Mouse (Mus musculus) midbrain, embryonic 13.5 days (tissue): ENCODE data around the gene Pgp. TPM values are rescaled to one million over a fixed set of nuclear protein-coding genes. Genes with fewer than 3 reads are reported as not detected.

Source experiments
- ATAC-seq: fragments of 200-750 bp; cut with Nextera tagmentation; 2 replicates; pipeline ENCODE4 v1.8.0; 2017; ENCODE audit warnings: mild to moderate bottlenecking, moderate TSS enrichment, moderate library complexity
- H3K27ac ChIP-seq: fragments of 300-500 bp; sonication (generic); 2 replicates; pipeline ENCODE4 v1.5.1; 2015; ENCODE audit warnings: inconsistent platforms, mild to moderate bottlenecking, moderate library complexity
- H3K27me3 ChIP-seq: fragments of 300-500 bp; sonication (generic); 2 replicates; pipeline ENCODE4 v1.6.1; 2015; ENCODE audit warnings: mild to moderate bottlenecking, inconsistent platforms
- H3K36me3 ChIP-seq: fragments of 300-500 bp; sonication (generic); 2 replicates; pipeline ENCODE4 v1.6.1; 2015; ENCODE audit warnings: mild to moderate bottlenecking, inconsistent platforms
- H3K4me1 ChIP-seq: fragments of 300-500 bp; sonication (generic); replicated peaks from 2 replicates; pipeline ENCODE4 v1.6.1; 2015; ENCODE audit warnings: inconsistent platforms
- H3K4me2 ChIP-seq: fragments of 300-500 bp; sonication (generic); replicated peaks from 2 replicates; pipeline ENCODE4 v1.6.1; 2015; ENCODE audit warnings: moderate library complexity, mild to moderate bottlenecking, inconsistent platforms
- H3K4me3 ChIP-seq: fragments of 300-500 bp; sonication (generic); replicated peaks from 2 replicates; pipeline ENCODE4 v1.5.1; 2015; ENCODE audit warnings: mild to moderate bottlenecking, inconsistent platforms
- H3K9ac ChIP-seq: fragments of 300-500 bp; sonication (generic); replicated peaks from 2 replicates; pipeline ENCODE4 v1.6.1; 2015; ENCODE audit warnings: mild to moderate bottlenecking, inconsistent platforms
- H3K9me3 ChIP-seq: fragments of 300-500 bp; sonication (generic); 2 replicates; pipeline ENCODE4 v1.6.1; 2016; ENCODE audit warnings: mild to moderate bottlenecking, inconsistent platforms
- WGBS: fragments of 180-500 bp; shearing (Covaris S2); methylation state at CpG from one replicate; pipeline ENCODE4 v1.1.7; 2015; 5-methylcytosine and 5-hydroxymethylcytosine counted together
- polyA plus RNA-seq: library from polyadenylated mRNA; unstranded; fragments of >200 nt; fragmentation: Nextera tagmentation; extraction: Ambion mirVana; gene quantifications from 2 replicates; pipeline ENCODE4 v1.2.1, GENCODE M21; 2015

Gene Pgp
- polyA plus RNA-seq, 1 experiment from 2014 or later: 54.9 TPM

- Histone ChIP-seq H3K27ac (no peak overlapping the region), H3K27me3 (no peaks in the 10 kb centered on the region), H3K4me1 (no peaks in the 10 kb centered on the region), H3K36me3 (no peaks in the 10 kb centered on the region), H3K9me3 (no peaks in the 10 kb centered on the region), H3K4me2 (no peak overlapping the region), H3K9ac (no peak overlapping the region), H3K4me3 (no peak overlapping the region)
- WGBS: 63% methylated on average over 6 of the region's 6 CpGs
- no peak for ATAC-seq
Observed at GRCm38 (mm10) chr17:24463374-24464133, 6.6 kb upstream of the Pgp start.

- Histone ChIP-seq H3K4me2 (no peak overlapping the region), H3K9me3 (no peaks in the 10 kb centered on the region), H3K9ac (no peak overlapping the region), H3K27me3 (no peaks in the 10 kb centered on the region), H3K36me3 (peaks cover 14% of the 10 kb centered on the region; the same call in 1 of the 2 replicates), H3K4me3 (no peak overlapping the region), H3K27ac (no peak overlapping the region), H3K4me1 (peaks cover 34% of the 10 kb centered on the region)
- no peak for ATAC-seq
- WGBS: 92% methylated on average over 5 of the region's 5 CpGs
Observed at GRCm38 (mm10) chr17:24468636-24469246, 1.5 kb upstream of the Pgp start.

- Histone ChIP-seq H3K27me3 (no peaks in the 10 kb centered on the region), H3K4me2 (peak overlapping the region; percentile 100), H3K27ac (peak overlapping the region; percentile 85), H3K4me3 (peak overlapping the region; percentile 88), H3K9ac (peak overlapping the region; percentile 65), H3K36me3 (peaks cover 20% of the 10 kb centered on the region), H3K9me3 (no peaks in the 10 kb centered on the region), H3K4me1 (peaks cover 38% of the 10 kb centered on the region)
- 18% methylated on average over 7 of the region's 7 CpGs for WGBS
- no peak for ATAC-seq
Observed at GRCm38 (mm10) chr17:24469336-24469909, 769 bp upstream of the Pgp start.

- H3K9me3 ChIP-seq: no peaks in the 10 kb centered on the region
- ATAC-seq: peak; percentile 22
- WGBS: 1% methylated on average over 68 of the region's 68 CpGs
Observed at GRCm38 (mm10) chr17:24470701-24471527, 722 bp downstream of the Pgp start.

GRCm38 (mm10) chr17:24472512-24472911 is 2.3 kb downstream of the Pgp start:
- peaks cover 50% of the 10 kb centered on the region for H3K36me3 ChIP-seq
- H3K27me3 ChIP-seq: no peaks in the 10 kb centered on the region
- H3K4me2 ChIP-seq: peak overlapping the region; percentile 100
- H3K4me1 ChIP-seq: peaks cover 39% of the 10 kb centered on the region
- H3K9ac ChIP-seq: peak overlapping the region; percentile 87
- H3K4me3 ChIP-seq: peak overlapping the region; percentile 88
- WGBS: 94% methylated on average over 4 of the region's 4 CpGs
- no peak overlapping the region for H3K27ac ChIP-seq
- ATAC-seq: no peak
- no peaks in the 10 kb centered on the region for H3K9me3 ChIP-seq

More at GRCm38 (mm10) chr17:24470701-24471527, 722 bp downstream of the Pgp start:
- Histone ChIP-seq H3K4me3 (peak overlapping the region; percentile 88), H3K4me1 (peaks cover 38% of the 10 kb centered on the region), H3K27me3 (no peaks in the 10 kb centered on the region), H3K36me3 (peaks cover 35% of the 10 kb centered on the region), H3K9ac (peak overlapping the region; percentile 87), H3K4me2 (peak overlapping the region; percentile 100), H3K27ac (peak overlapping the region; percentile 86)

GRCm38 (mm10) chr17:24473612-24474275 is 3.6 kb downstream of the Pgp start, which contains the start of gene Bricd5:
Gene Bricd5 (plus strand): TSS chr17:24473884.
- H3K4me1 ChIP-seq: peaks cover 48% of the 10 kb centered on the region
- H3K9me3 ChIP-seq: no peaks in the 10 kb centered on the region
- H3K9ac ChIP-seq: no peak within 1 kb of the TSS; the same call in 1 of the 2 replicates
- ATAC-seq: no peak
- H3K4me3 ChIP-seq: no peak within 1 kb of the TSS
- 79% methylated on average over 6 of the region's 6 CpGs for WGBS
- peak within 1 kb of the TSS; percentile 100; the same call in 1 of the 2 replicates for H3K4me2 ChIP-seq
- H3K27ac ChIP-seq: no peak within 1 kb of the TSS
- H3K27me3 ChIP-seq: no peaks in the 10 kb centered on the region
- H3K36me3 ChIP-seq: peaks cover 50% of the 10 kb centered on the region

- peaks cover 46% of the 10 kb centered on the region for H3K4me1 ChIP-seq
- H3K4me2 ChIP-seq: no peak overlapping the region
- H3K9ac ChIP-seq: no peak overlapping the region
- no peaks in the 10 kb centered on the region for H3K9me3 ChIP-seq
- no peak overlapping the region for H3K27ac ChIP-seq
- 93% methylated on average over 5 of the region's 5 CpGs for WGBS
- ATAC-seq: no peak
- H3K27me3 ChIP-seq: no peaks in the 10 kb centered on the region
- H3K4me3 ChIP-seq: no peak overlapping the region
- peaks cover 50% of the 10 kb centered on the region for H3K36me3 ChIP-seq
Observed at GRCm38 (mm10) chr17:24474557-24474956, 4.4 kb downstream of the Pgp start.

GRCm38 (mm10) chr17:24475586-24475985 is 5.4 kb downstream of the Pgp start:
- H3K9ac ChIP-seq: no peak overlapping the region
- 91% methylated on average over 6 of the region's 6 CpGs for WGBS
- no peak for ATAC-seq
- peaks cover 50% of the 10 kb centered on the region for H3K4me1 ChIP-seq
- no peak overlapping the region for H3K4me3 ChIP-seq
- no peak overlapping the region for H3K4me2 ChIP-seq
- H3K27me3 ChIP-seq: no peaks in the 10 kb centered on the region
- peaks cover 50% of the 10 kb centered on the region for H3K36me3 ChIP-seq
- no peak overlapping the region for H3K27ac ChIP-seq
- H3K9me3 ChIP-seq: no peaks in the 10 kb centered on the region

- WGBS: 95% methylated on average over 10 of the region's 10 CpGs
- Histone ChIP-seq H3K9me3 (no peaks in the 10 kb centered on the region), H3K4me2 (no peak overlapping the region), H3K27me3 (no peaks in the 10 kb centered on the region), H3K27ac (no peak overlapping the region), H3K9ac (no peak overlapping the region), H3K36me3 (peaks cover 50% of the 10 kb centered on the region), H3K4me1 (peaks cover 45% of the 10 kb centered on the region), H3K4me3 (no peak overlapping the region)
- no peak for ATAC-seq
Observed at GRCm38 (mm10) chr17:24476022-24476776, 6.0 kb downstream of the Pgp start.

- WGBS: 94% methylated on average over 20 of the region's 20 CpGs
- peak overlapping the region; percentile 83 for H3K9ac ChIP-seq
- H3K36me3 ChIP-seq: peaks cover 50% of the 10 kb centered on the region
- peak overlapping the region; percentile 59 for H3K4me2 ChIP-seq
- no peaks in the 10 kb centered on the region for H3K9me3 ChIP-seq
- H3K4me3 ChIP-seq: peak overlapping the region; percentile 74
- H3K27ac ChIP-seq: no peak overlapping the region
- no peaks in the 10 kb centered on the region for H3K27me3 ChIP-seq
- H3K4me1 ChIP-seq: peaks cover 34% of the 10 kb centered on the region
- no peak for ATAC-seq
Observed at GRCm38 (mm10) chr17:24477053-24477984, 7.1 kb downstream of the Pgp start.
